Mouse (Mus musculus) erythroblast, embryonic 14.5 days (primary cell): Measurements from ENCODE around the gene Prss38.

Experiments
- GATA1 ChIP-seq: IDR thresholded peaks from 2 replicates; pipeline ENCODE4 v1.6.1; 2012; ENCODE audit warnings: low read length, inconsistent platforms, mixed read lengths
- TAL1 ChIP-seq: IDR thresholded peaks from 3 replicates; pipeline ENCODE4 v1.6.1; 2012; ENCODE audit warnings: low read length, inconsistent platforms, mixed read lengths

- TF ChIP-seq TAL1 = no peak
- TF ChIP-seq GATA1 = no peak
Observed at GRCm38 (mm10) chr11:59369848-59370247, 5.6 kb downstream of the Prss38 start.
